Comparison of ENCODE assay signal across 8 mouse cellular contexts in genomic region chr15:25959375-25959774, GRCm38 (mm10). TPM values are rescaled to one million over a fixed set of nuclear protein-coding genes. Genes with fewer than 3 reads are reported as not detected.
DNase-seq lines count a peak whose midpoint lies in the region; ATAC-seq and TF ChIP-seq lines count a peak whose summit lies in the region.

No protein-coding gene starts in this region.

- no peak overlapping the region for H3K4me2 ChIP-seq in forebrain, embryonic 12.5 days
- H3K4me2 ChIP-seq in limb, embryonic 13.5 days (replicated peaks) = no peak overlapping the region

- peak; percentile 23; the same call in 1 of the 2 replicates for TF ChIP-seq CTCF in kidney, adult 2 months (conservative IDR thresholded peaks at IDR 0.05; ENCODE audit: insufficient read depth, insufficient read length, low read depth, low read length)

- H3K9me3 ChIP-seq in forebrain, embryonic 12.5 days = no peaks in the 10 kb centered on the region
- no peaks in the 10 kb centered on the region for H3K9me3 ChIP-seq in limb, embryonic 13.5 days

- peak; percentile 62 for ATAC-seq in forebrain, embryonic 12.5 days (ENCODE audit: low FRiP score)
- peak; percentile 86 for ATAC-seq in limb, embryonic 13.5 days (ENCODE audit: low FRiP score, low read depth)
- peak; percentile 45; the same call in 1 of the 2 replicates for ATAC-seq in neutrophil, adult 5-6 weeks (ENCODE audit: extremely low read depth, insufficient number of reproducible peaks, low FRiP score, poor library complexity, severe bottlenecking)

- peak; percentile 80 for DNase-seq in kidney, adult 2 months
- no peak for DNase-seq in kidney, adult 11 months
- peak; percentile 85 for DNase-seq in NIH3T3 (ENCODE audit: low read depth)
- DNase-seq in layer of hippocampus, postnatal 10 days (ENCODE audit: low spot score in 2 of 2) = no peak
- no peak for DNase-seq in spleen, postnatal 10 days (ENCODE audit: low spot score in 2 of 2)

- H3K27ac ChIP-seq in kidney, adult 2 months (ENCODE audit: insufficient read depth, low read depth, low read length) = no peak overlapping the region
- H3K27ac ChIP-seq in forebrain, embryonic 12.5 days = no peak overlapping the region
- no peak overlapping the region for H3K27ac ChIP-seq in limb, embryonic 13.5 days

- H3K27me3 ChIP-seq in kidney, adult 2 months (replicated peaks; ENCODE audit: control insufficient read depth, insufficient read depth, low read length) = no peaks in the 10 kb centered on the region
- H3K27me3 ChIP-seq in forebrain, embryonic 12.5 days = no peaks in the 10 kb centered on the region
- peaks cover 3% of the 10 kb centered on the region; the same call in 1 of the 2 replicates for H3K27me3 ChIP-seq in limb, embryonic 13.5 days

- H3K9ac ChIP-seq in forebrain, embryonic 12.5 days = no peak overlapping the region
- H3K9ac ChIP-seq in limb, embryonic 13.5 days = no peak overlapping the region

- H3K36me3 ChIP-seq in kidney, adult 2 months (ENCODE audit: control insufficient read depth, insufficient read depth, low read length) = no peaks in the 10 kb centered on the region
- H3K36me3 ChIP-seq in forebrain, embryonic 12.5 days (replicated peaks) = no peaks in the 10 kb centered on the region
- H3K36me3 ChIP-seq in limb, embryonic 13.5 days = no peaks in the 10 kb centered on the region

- peaks cover 36% of the 10 kb centered on the region for H3K4me1 ChIP-seq in kidney, adult 2 months (ENCODE audit: control insufficient read depth, insufficient read depth, low read length)
- H3K4me1 ChIP-seq in forebrain, embryonic 12.5 days = peaks cover 16% of the 10 kb centered on the region
- peaks cover 23% of the 10 kb centered on the region for H3K4me1 ChIP-seq in limb, embryonic 13.5 days

- TF ChIP-seq POLR2A in kidney, adult 2 months (IDR thresholded peaks at IDR 0.05; ENCODE audit: low read depth, low read length) = no peak

- H3K4me3 ChIP-seq in kidney, adult 2 months (ENCODE audit: insufficient read depth, low read depth, low read length) = no peak overlapping the region
- H3K4me3 ChIP-seq in forebrain, embryonic 12.5 days (replicated peaks) = no peak overlapping the region
- no peak overlapping the region for H3K4me3 ChIP-seq in limb, embryonic 13.5 days

- 11% methylated on average over 5 of the region's 5 CpGs for WGBS in kidney, adult 2 months
- WGBS in forebrain, embryonic 12.5 days = 39% methylated on average over 5 of the region's 5 CpGs
- 37% methylated on average over 5 of the region's 5 CpGs for WGBS in limb, embryonic 13.5 days

RNA-seq across cellular contexts. Expression of gene Zfp622, which starts 24.8 kb away (rescaled TPM):
- polyA plus RNA-seq in kidney, adult 2 months (2012; rRNA removed) = 12.4 and 14.9 TPM in 2 replicates
- 33.0 and 35.4 TPM in 2 replicates for polyA plus RNA-seq in forebrain, embryonic 12.5 days (2016; fragmentation: Nextera tagmentation; extraction: Ambion mirVana)
- 28.7 and 31.8 TPM in 2 replicates for polyA plus RNA-seq in limb, embryonic 13.5 days (2015; fragmentation: Nextera tagmentation; extraction: Ambion mirVana)
- 103 and 117 TPM in 2 replicates for total RNA-seq in neutrophil, adult 5-6 weeks (2017)
- total RNA-seq in layer of hippocampus, postnatal 10 days (2021) = 10 to 100 TPM; 42.6 to 45.4 TPM

Comparison
In these comparisons a context has a peak if more than half of its experiments do, and no peak if none do; other contexts are left out.
1. DNase-seq: peak in kidney, adult 2 months (single experiment) and NIH3T3 (single experiment); none in kidney, adult 11 months (single experiment), layer of hippocampus, postnatal 10 days (0 of 2) and spleen, postnatal 10 days (0 of 2).
2. Peak in every context shown above with its lines, with median percentiles within 50 percentile points of each other: ATAC-seq.